Mouse (Mus musculus): ENCODE results near the gene Spef1.

The Spef1 gene

DNA sequence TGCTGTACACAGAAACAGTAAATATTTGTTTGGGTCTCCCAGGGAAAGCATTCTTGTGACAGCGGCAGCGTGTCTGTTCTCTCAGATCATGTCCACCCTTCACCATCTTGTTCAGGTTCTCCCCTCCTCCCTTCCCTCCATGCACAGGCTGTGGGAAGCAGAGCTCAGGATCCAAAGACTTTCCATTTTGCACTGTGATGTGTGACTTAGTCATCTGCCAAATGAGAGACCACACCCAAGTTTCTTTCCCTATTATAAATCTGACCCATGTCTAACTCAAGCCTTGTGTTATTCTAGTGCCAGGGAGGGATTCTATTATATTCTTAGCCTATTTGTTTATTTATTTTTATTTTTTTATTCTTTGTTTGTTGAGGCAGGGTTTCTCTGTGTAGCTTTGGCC is 21.3 kb upstream of the Spef1 start:
- ATAC-seq (ENCODE audit: insufficient number of reproducible peaks, low FRiP score, low TSS enrichment): no peak

DNA sequence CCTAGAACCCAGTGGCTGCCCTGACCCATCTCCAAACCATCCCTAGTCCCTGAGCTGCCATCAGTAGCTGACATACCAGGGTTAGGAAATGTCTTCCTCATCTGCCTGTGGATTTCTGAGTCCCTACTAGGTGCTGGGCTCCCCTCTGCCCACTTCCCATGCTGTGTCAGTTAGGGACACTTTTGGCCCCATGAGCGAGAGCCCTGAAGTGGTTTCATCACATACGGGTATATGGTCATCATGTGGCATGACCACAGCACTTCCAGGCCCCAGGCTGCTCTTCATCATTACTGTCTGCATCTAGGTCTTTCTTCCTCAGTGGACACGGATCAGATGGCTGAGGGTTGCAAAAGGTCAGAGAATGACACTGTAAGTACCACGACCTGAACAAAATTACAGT is 19.7 kb upstream of the Spef1 start, which contains the start of gene Ap5s1:
Ap5s1 (plus strand) TSS at position 301 of the 400 bp plus-strand sequence.
- no peak for ATAC-seq (ENCODE audit: insufficient number of reproducible peaks, low FRiP score, low TSS enrichment)

DNA sequence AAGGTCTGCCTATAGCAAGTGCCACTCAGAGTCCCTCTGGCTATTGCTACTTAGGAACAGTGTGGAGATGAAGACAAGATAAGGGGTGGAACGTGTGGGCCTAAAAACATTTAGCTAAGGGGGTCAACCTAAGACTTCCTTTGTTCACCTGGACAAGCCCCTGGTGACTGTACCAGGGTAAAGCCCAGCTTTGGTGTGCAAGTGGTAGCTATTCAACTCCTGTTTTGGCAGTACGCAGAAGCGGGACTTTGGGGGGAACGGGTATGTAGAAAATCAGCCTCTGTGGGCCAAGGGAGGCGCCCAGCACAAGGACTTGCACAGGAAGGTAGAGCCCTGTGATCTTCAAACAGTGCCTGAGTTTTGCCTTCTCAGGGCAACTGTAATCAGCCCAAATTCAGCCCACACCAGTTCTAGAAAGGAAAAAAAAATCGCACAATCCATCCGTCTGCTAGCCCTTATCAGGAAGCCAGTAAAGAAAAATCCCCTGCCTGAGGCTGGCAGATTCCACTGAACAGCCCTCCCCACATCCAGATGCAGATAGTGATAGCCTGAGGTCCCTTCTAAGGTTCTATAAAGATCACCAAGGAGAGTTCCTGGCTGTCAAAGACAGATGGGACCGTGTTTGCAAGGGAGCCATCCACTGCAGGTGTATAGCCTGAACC is 18.6 kb upstream of the Spef1 start:
- no peak for ATAC-seq (ENCODE audit: insufficient number of reproducible peaks, low FRiP score, low TSS enrichment)

GRCm38 (mm10) chr2:131204410-131204981 is 17.4 kb upstream of the Spef1 start:
- ATAC-seq (ENCODE audit: insufficient number of reproducible peaks, low FRiP score, low TSS enrichment): no peak

DNA sequence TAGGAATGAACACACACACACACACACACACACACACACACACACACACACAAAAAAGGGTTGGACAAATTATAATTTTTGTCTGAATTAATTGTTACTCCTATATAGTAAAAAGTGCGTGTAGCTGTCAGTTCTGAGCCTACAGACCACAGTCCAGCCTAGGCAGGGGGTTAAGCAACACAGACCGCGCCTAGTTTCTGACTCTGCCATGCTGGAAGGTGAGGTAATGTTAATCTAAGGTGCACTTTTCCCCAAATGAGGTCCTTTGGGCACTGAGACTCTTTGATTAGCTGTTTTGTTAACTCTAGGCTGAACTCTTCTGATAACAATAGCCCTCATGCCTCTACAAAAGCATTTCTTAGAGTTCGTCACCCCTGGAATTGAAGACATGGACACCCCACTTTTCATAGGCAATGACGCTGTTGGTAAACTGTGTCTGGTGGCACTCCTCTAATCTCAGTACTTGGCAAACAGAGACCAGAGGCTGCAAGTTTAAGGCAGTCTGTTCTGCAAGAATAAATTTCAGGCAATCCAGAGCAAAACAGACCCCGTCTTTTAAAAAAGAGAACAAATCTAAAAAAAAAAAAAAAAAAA is 16.8 kb upstream of the Spef1 start:
- ATAC-seq (ENCODE audit: insufficient number of reproducible peaks, low FRiP score, low TSS enrichment): no peak

DNA sequence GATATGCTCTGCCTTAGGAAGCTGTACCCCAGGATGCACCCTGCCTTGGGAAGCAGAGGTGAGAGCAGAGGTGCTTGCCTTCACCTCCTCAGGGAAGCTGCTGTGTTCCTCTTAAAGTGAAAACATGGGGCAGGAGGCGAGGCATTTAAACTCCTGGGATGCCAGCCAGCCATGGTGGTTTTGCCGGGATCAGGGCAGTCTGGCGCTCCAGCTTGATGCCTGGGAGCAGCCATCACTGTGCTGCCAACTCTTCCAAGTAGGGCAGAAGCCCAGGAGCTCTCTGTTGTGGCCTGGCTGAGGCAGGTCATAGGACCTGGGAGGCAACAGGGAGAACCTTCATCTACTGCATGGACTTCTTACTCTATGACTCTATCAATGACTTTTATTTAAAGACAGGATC is 14.2 kb upstream of the Spef1 start:
- ATAC-seq (ENCODE audit: insufficient number of reproducible peaks, low FRiP score, low TSS enrichment): no peak

GRCm38 (mm10) chr2:131200710-131201109 is 13.6 kb upstream of the Spef1 start:
- no peak for ATAC-seq (ENCODE audit: insufficient number of reproducible peaks, low FRiP score, low TSS enrichment)

GRCm38 (mm10) chr2:131196606-131197316 is 9.7 kb upstream of the Spef1 start:
- ATAC-seq (ENCODE audit: insufficient number of reproducible peaks, low FRiP score, low TSS enrichment): no peak

- ATAC-seq (ENCODE audit: insufficient number of reproducible peaks, low FRiP score, low TSS enrichment): no peak
These were observed 3.9 kb upstream of the Spef1 start for GRCm38 (mm10) chr2:131191005-131191390.

DNA sequence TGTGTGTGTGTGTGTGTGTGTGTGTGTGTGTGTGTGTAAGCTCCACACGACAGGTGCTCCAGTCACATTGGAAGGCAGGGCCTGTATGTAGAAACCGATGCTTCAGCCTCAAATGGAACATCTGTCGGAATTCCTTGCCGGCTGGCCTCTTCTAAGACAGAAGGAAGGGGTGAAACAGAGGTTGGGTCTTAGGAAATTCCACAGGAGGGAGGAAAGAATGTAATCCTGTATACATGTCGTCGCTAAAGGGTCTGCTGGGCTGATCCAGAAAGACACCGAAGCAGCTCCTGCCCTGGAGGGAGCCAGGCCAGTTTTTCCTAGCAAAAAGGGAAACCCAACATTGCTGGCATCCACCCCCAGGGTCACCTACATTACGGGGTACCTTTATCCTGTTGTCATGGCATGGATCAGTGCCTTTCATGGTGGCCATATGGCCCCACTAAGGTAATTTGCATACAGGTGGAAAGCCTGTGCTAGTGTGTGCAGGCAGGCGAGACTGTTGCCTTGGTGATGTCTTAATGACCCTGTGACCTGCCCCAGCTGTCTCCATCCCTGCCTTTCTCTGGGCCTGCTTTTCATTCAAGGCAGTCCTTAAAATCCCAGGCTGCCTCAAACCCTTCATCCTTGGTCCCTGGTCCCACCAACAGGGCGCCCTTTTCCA is 3.4 kb upstream of the Spef1 start:
- ATAC-seq (ENCODE audit: insufficient number of reproducible peaks, low FRiP score, low TSS enrichment): no peak

DNA sequence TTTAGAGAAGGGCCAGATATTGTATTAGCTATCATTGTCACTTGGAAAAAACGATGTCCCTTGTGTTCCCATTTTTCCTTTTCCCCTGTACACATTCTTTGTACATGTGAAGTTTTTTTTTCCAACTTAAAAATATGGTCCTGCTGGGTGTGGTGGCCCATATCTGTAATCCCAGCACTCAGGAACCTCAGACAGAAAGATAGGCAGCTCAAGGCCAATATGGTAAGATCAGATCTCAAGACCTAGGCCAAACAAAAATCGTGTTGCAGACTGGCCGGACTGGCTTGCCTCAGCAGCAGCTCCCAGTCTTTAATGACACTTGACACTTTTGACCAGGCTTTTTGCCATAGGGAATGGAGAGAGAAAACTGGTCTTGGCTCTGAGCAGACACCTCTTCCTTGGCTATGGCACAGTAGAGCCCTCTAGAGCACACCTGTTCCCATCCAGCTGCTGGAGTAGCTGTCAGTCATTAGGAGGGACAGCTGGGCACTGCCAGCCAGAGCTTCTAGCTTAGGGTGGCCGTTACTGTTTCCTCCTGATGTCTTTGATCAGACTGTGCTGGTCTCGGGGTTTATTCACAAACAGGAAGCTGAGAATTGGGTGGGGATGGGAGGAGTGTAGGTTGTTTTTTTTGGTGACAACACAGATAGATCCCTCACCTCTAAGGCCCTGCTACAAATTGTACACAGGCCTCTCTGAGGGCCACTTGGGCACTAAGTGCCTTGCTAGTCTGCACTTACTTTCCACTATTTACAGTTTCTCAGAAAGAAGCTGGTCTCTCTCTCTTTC is 2.6 kb upstream of the Spef1 start:
- ATAC-seq (ENCODE audit: insufficient number of reproducible peaks, low FRiP score, low TSS enrichment): no peak

DNA sequence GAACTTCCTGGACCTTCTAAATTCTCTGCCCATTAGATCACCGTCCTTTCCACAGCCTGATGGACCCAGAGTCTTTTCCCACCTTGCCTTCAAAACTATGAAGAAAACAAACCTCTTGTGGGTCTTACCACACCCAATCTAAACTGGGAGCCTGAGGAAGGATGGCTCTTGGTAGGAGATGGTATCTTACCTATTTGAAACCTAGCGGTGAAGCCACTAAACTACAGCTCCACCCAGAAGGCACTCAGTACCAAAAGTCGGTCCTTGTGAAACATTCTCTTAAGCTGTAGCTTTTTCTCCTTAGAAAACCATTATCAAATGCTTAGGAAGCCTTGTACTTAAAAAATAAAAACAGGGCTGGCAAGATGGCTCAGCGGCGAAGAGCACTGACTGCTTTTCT is 1.2 kb upstream of the Spef1 start:
- no peak for ATAC-seq (ENCODE audit: insufficient number of reproducible peaks, low FRiP score, low TSS enrichment)

GRCm38 (mm10) chr2:131187602-131187922 is 480 bp upstream of the Spef1 start:
- no peak for ATAC-seq (ENCODE audit: insufficient number of reproducible peaks, low FRiP score, low TSS enrichment)

DNA sequence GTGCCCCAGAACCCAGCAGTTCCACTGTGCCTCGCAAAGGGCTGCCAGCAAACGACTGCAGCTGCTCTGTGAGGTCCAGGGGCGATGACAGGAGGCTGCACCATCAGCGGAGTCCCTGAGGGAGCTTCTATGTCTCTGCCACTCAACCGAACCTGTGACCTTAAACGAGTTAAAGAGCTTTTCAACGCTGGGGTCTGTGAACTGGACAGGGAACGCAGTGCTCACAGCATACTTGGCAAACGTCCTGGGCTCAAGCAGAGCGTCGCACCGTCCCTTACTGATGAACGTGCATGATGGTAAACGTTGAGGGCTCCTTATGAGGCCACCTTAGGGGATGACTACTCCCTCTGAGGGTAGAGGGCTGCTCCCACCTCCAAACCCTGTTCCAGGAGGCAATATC is 739 bp downstream of the Spef1 start:
- no peak for ATAC-seq (ENCODE audit: insufficient number of reproducible peaks, low FRiP score, low TSS enrichment)

DNA sequence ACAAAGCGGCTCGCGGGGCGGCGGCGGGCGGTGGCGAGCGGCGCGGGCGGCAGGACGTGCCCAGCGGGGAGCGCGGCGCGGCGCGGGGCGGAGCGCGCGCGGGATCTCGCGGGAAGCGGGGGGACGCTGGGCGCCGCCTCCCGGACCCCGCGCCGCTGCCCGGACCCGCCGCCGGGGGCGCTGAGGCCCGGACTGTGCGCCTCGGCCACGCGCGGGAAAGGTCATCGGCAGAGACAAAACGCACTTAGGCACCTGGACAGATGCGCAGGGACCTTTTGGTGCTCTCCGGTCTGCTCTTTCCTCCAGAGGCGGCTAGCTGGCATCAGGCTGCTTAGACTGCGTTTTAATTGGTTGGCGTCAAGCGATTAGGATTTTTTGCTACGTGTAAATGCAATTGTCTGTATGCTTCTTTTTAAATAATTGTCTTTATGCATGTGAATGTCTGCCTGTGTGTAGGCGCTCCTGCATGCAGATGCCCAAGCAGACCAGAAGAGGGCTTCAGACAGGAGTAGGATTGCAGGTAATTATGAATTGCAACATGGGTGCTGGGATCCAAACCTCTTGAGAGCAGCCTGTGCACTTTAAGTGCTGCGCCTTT is 7.0 kb downstream of the Spef1 start, which contains the start of gene Cenpb:
Cenpb (minus strand) TSS at position 78 of the 598 bp plus-strand sequence.
- ATAC-seq (ENCODE audit: insufficient number of reproducible peaks, low FRiP score, low TSS enrichment): peak; percentile 70

GRCm38 (mm10) chr2:131179246-131179886 is 7.7 kb downstream of the Spef1 start:
- ATAC-seq (ENCODE audit: insufficient number of reproducible peaks, low FRiP score, low TSS enrichment): peak; percentile 60

DNA sequence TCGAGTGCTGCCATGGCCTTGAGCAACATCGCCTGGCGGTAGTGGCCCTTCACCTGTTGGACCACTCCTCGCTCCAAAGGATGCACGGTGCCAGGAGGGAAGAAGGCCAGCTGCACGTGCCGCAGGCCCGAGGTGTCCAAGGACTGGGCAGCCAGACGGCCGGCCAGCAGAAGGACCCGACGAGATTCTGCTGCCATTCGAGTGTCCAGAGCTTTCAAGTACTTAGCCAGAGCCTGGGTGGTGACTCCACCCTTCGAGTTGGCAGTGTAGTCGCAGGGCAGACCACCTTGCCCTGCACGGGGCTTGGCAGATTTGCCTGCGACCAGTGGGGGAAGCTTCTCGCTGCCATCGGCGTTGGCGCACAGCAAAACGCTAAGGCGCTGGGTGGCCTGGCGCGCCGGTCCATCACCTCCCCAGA is 8.2 kb downstream of the Spef1 start:
- no peak for ATAC-seq (ENCODE audit: insufficient number of reproducible peaks, low FRiP score, low TSS enrichment)

GRCm38 (mm10) chr2:131177932-131178331 is 9.2 kb downstream of the Spef1 start:
- ATAC-seq (ENCODE audit: insufficient number of reproducible peaks, low FRiP score, low TSS enrichment): no peak

GRCm38 (mm10) chr2:131176491-131176890 is 10.6 kb downstream of the Spef1 start:
- no peak for ATAC-seq (ENCODE audit: insufficient number of reproducible peaks, low FRiP score, low TSS enrichment)
